Mouse (Mus musculus): Measurements from ENCODE around the gene Lce1h.

GRCm38 (mm10) chr3:92753197-92753596 is 11.7 kb downstream of the Lce1h start:
- peak; percentile 1; the same call in 1 of the 2 replicates for TF ChIP-seq CTCF (IDR thresholded peaks at IDR 0.05; ENCODE audit: low read depth)
- no peak for TF ChIP-seq EP300 (IDR thresholded peaks at IDR 0.05; ENCODE audit: low read depth)

Data from heart, postnatal 0 days (tissue).